Mouse (Mus musculus): ENCODE measurements at regions not wholly inside any gene's neighbourhood (a gene's known extent, or its start where the extent isn't known, plus 50 kb on each side); places are given as distances from the start of the nearest gene placed in this dataset.

GRCm38 (mm10) chr2:9547771-9548590, 333.1 kb upstream of the 4930412O13Rik start:
- 77% methylated on average over 10 of the region's 10 CpGs for WGBS
- Histone ChIP-seq H3K27me3 (ENCODE audit: control insufficient read depth, insufficient read depth, low read length) (no peaks in the 10 kb centered on the region), H3K9me3 (ENCODE audit: control insufficient read depth, low read length) (no peaks in the 10 kb centered on the region), H3K4me3 (ENCODE audit: low read depth, low read length) (no peak overlapping the region), H3K27ac (ENCODE audit: low read depth, low read length) (no peak overlapping the region), H3K9ac (ENCODE audit: low read length) (no peak overlapping the region), H3K4me2 (ENCODE audit: low read depth, low read length, severe bottlenecking) (no peak overlapping the region), H3K4me1 (replicated peaks; ENCODE audit: control insufficient read depth, insufficient read depth, low read length) (no peaks in the 10 kb centered on the region), H3K36me3 (ENCODE audit: control insufficient read depth, insufficient read depth, low read length) (no peaks in the 10 kb centered on the region)
- DNase-seq (ENCODE audit: low spot score) (no peak), ATAC-seq (replicated peaks; ENCODE audit: low FRiP score) (no peak)

- Histone ChIP-seq H3K27ac (ENCODE audit: low read depth, low read length) (no peak overlapping the region), H3K27me3 (ENCODE audit: control insufficient read depth, insufficient read depth, low read length) (no peaks in the 10 kb centered on the region), H3K9ac (ENCODE audit: low read length) (no peak overlapping the region), H3K4me3 (ENCODE audit: low read depth, low read length) (no peak overlapping the region), H3K4me1 (replicated peaks; ENCODE audit: control insufficient read depth, insufficient read depth, low read length) (no peaks in the 10 kb centered on the region), H3K36me3 (ENCODE audit: control insufficient read depth, insufficient read depth, low read length) (no peaks in the 10 kb centered on the region), H3K4me2 (ENCODE audit: low read depth, low read length, severe bottlenecking) (no peak overlapping the region), H3K9me3 (ENCODE audit: control insufficient read depth, low read length) (no peaks in the 10 kb centered on the region)
- ATAC-seq (replicated peaks; ENCODE audit: low FRiP score), result no peak
- DNase-seq (ENCODE audit: low spot score), result no peak
Measured at GRCm38 (mm10) chr2:9553313-9553712, 327.7 kb upstream of the 4930412O13Rik start.

GRCm38 (mm10) chr2:9564487-9565043, 316.5 kb upstream of the 4930412O13Rik start:
- H3K27me3 ChIP-seq (ENCODE audit: control insufficient read depth, insufficient read depth, low read length), result no peaks in the 10 kb centered on the region
- no peaks in the 10 kb centered on the region for H3K9me3 ChIP-seq (ENCODE audit: control insufficient read depth, low read length)
- H3K4me1 ChIP-seq (replicated peaks; ENCODE audit: control insufficient read depth, insufficient read depth, low read length), result no peaks in the 10 kb centered on the region
- no peak for ATAC-seq (replicated peaks; ENCODE audit: low FRiP score)
- WGBS, result 71% methylated on average over 6 of the region's 6 CpGs
- H3K36me3 ChIP-seq (ENCODE audit: control insufficient read depth, insufficient read depth, low read length), result no peaks in the 10 kb centered on the region
- no peak overlapping the region for H3K27ac ChIP-seq (ENCODE audit: low read depth, low read length)
- no peak overlapping the region for H3K4me2 ChIP-seq (ENCODE audit: low read depth, low read length, severe bottlenecking)
- no peak overlapping the region for H3K4me3 ChIP-seq (ENCODE audit: low read depth, low read length)
- H3K9ac ChIP-seq (ENCODE audit: low read length), result no peak overlapping the region
- no peak for DNase-seq (ENCODE audit: low spot score)

GRCm38 (mm10) chr2:9569220-9569619, 311.8 kb upstream of the 4930412O13Rik start:
- Histone ChIP-seq H3K4me1 (replicated peaks; ENCODE audit: control insufficient read depth, insufficient read depth, low read length) (no peaks in the 10 kb centered on the region), H3K9me3 (ENCODE audit: control insufficient read depth, low read length) (no peaks in the 10 kb centered on the region), H3K27me3 (ENCODE audit: control insufficient read depth, insufficient read depth, low read length) (no peaks in the 10 kb centered on the region), H3K4me2 (ENCODE audit: low read depth, low read length, severe bottlenecking) (no peak overlapping the region), H3K27ac (ENCODE audit: low read depth, low read length) (no peak overlapping the region), H3K4me3 (ENCODE audit: low read depth, low read length) (no peak overlapping the region), H3K9ac (ENCODE audit: low read length) (no peak overlapping the region), H3K36me3 (ENCODE audit: control insufficient read depth, insufficient read depth, low read length) (no peaks in the 10 kb centered on the region)
- DNase-seq (ENCODE audit: low spot score) (no peak), ATAC-seq (replicated peaks; ENCODE audit: low FRiP score) (no peak)
- WGBS, result 77% methylated on average over 4 of the region's 4 CpGs

GRCm38 (mm10) chr2:9574196-9574595, 306.9 kb upstream of the 4930412O13Rik start:
- no peak overlapping the region for H3K4me2 ChIP-seq (ENCODE audit: low read depth, low read length, severe bottlenecking)
- no peaks in the 10 kb centered on the region for H3K9me3 ChIP-seq (ENCODE audit: control insufficient read depth, low read length)
- WGBS, result 54% methylated on average over 6 of the region's 6 CpGs
- no peaks in the 10 kb centered on the region for H3K4me1 ChIP-seq (replicated peaks; ENCODE audit: control insufficient read depth, insufficient read depth, low read length)
- no peak overlapping the region for H3K4me3 ChIP-seq (ENCODE audit: low read depth, low read length)
- no peaks in the 10 kb centered on the region for H3K27me3 ChIP-seq (ENCODE audit: control insufficient read depth, insufficient read depth, low read length)
- ATAC-seq (replicated peaks; ENCODE audit: low FRiP score) (peak; percentile 92), DNase-seq (ENCODE audit: low spot score) (peak; percentile 74)
- H3K9ac ChIP-seq (ENCODE audit: low read length), result no peak overlapping the region
- H3K27ac ChIP-seq (ENCODE audit: low read depth, low read length), result no peak overlapping the region
- H3K36me3 ChIP-seq (ENCODE audit: control insufficient read depth, insufficient read depth, low read length), result no peaks in the 10 kb centered on the region

GRCm38 (mm10) chr2:9574651-9575050, 306.4 kb upstream of the 4930412O13Rik start:
- H3K4me2 ChIP-seq (ENCODE audit: low read depth, low read length, severe bottlenecking), result no peak overlapping the region
- H3K27ac ChIP-seq (ENCODE audit: low read depth, low read length), result no peak overlapping the region
- DNase-seq (ENCODE audit: low spot score), result no peak
- H3K9ac ChIP-seq (ENCODE audit: low read length), result no peak overlapping the region
- no peak; the same call in 1 of the 2 replicates for ATAC-seq (replicated peaks; ENCODE audit: low FRiP score)
- no peaks in the 10 kb centered on the region for H3K4me1 ChIP-seq (replicated peaks; ENCODE audit: control insufficient read depth, insufficient read depth, low read length)
- H3K9me3 ChIP-seq (ENCODE audit: control insufficient read depth, low read length), result no peaks in the 10 kb centered on the region
- 86% methylated on average over 5 of the region's 5 CpGs for WGBS
- no peak overlapping the region for H3K4me3 ChIP-seq (ENCODE audit: low read depth, low read length)
- no peaks in the 10 kb centered on the region for H3K36me3 ChIP-seq (ENCODE audit: control insufficient read depth, insufficient read depth, low read length)
- no peaks in the 10 kb centered on the region for H3K27me3 ChIP-seq (ENCODE audit: control insufficient read depth, insufficient read depth, low read length)

- WGBS, result 89% methylated on average over 4 of the region's 4 CpGs
- ATAC-seq (replicated peaks; ENCODE audit: low FRiP score) (no peak), DNase-seq (ENCODE audit: low spot score) (no peak)
Measured at GRCm38 (mm10) chr2:9577868-9578267, 303.2 kb upstream of the 4930412O13Rik start.

GRCm38 (mm10) chr2:9587389-9587788, 293.7 kb upstream of the 4930412O13Rik start:
- Histone ChIP-seq H3K9me3 (ENCODE audit: control insufficient read depth, low read length) (no peaks in the 10 kb centered on the region), H3K4me1 (replicated peaks; ENCODE audit: control insufficient read depth, insufficient read depth, low read length) (no peaks in the 10 kb centered on the region), H3K36me3 (ENCODE audit: control insufficient read depth, insufficient read depth, low read length) (no peaks in the 10 kb centered on the region), H3K4me2 (ENCODE audit: low read depth, low read length, severe bottlenecking) (no peak overlapping the region), H3K27me3 (ENCODE audit: control insufficient read depth, insufficient read depth, low read length) (no peaks in the 10 kb centered on the region), H3K4me3 (ENCODE audit: low read depth, low read length) (no peak overlapping the region), H3K9ac (ENCODE audit: low read length) (no peak overlapping the region), H3K27ac (ENCODE audit: low read depth, low read length) (no peak overlapping the region)
- DNase-seq (ENCODE audit: low spot score), result no peak
- no peak for ATAC-seq (replicated peaks; ENCODE audit: low FRiP score)
- 91% methylated on average over 3 of the region's 3 CpGs for WGBS

More at GRCm38 (mm10) chr2:9577868-9578267, 303.2 kb upstream of the 4930412O13Rik start:
- no peaks in the 10 kb centered on the region for H3K27me3 ChIP-seq (ENCODE audit: control insufficient read depth, insufficient read depth, low read length)
- H3K4me3 ChIP-seq (ENCODE audit: low read depth, low read length), result no peak overlapping the region
- no peak overlapping the region for H3K9ac ChIP-seq (ENCODE audit: low read length)
- no peak overlapping the region for H3K27ac ChIP-seq (ENCODE audit: low read depth, low read length)
- no peak overlapping the region for H3K4me2 ChIP-seq (ENCODE audit: low read depth, low read length, severe bottlenecking)
- H3K4me1 ChIP-seq (replicated peaks; ENCODE audit: control insufficient read depth, insufficient read depth, low read length), result no peaks in the 10 kb centered on the region
- no peaks in the 10 kb centered on the region for H3K36me3 ChIP-seq (ENCODE audit: control insufficient read depth, insufficient read depth, low read length)
- no peaks in the 10 kb centered on the region for H3K9me3 ChIP-seq (ENCODE audit: control insufficient read depth, low read length)

GRCm38 (mm10) chr2:9589200-9589599, 291.9 kb upstream of the 4930412O13Rik start:
- Histone ChIP-seq H3K9me3 (ENCODE audit: control insufficient read depth, low read length) (no peaks in the 10 kb centered on the region), H3K4me3 (ENCODE audit: low read depth, low read length) (no peak overlapping the region), H3K9ac (ENCODE audit: low read length) (no peak overlapping the region), H3K27me3 (ENCODE audit: control insufficient read depth, insufficient read depth, low read length) (no peaks in the 10 kb centered on the region), H3K4me2 (ENCODE audit: low read depth, low read length, severe bottlenecking) (no peak overlapping the region), H3K4me1 (replicated peaks; ENCODE audit: control insufficient read depth, insufficient read depth, low read length) (no peaks in the 10 kb centered on the region), H3K27ac (ENCODE audit: low read depth, low read length) (no peak overlapping the region), H3K36me3 (ENCODE audit: control insufficient read depth, insufficient read depth, low read length) (no peaks in the 10 kb centered on the region)
- ATAC-seq (replicated peaks; ENCODE audit: low FRiP score) (no peak), DNase-seq (ENCODE audit: low spot score) (no peak)

Measured in forebrain, embryonic 11.5 days (tissue).